Mouse (Mus musculus): ENCODE data around the gene Teddm3. TPM values are rescaled to one million over a fixed set of nuclear protein-coding genes. Genes with fewer than 3 reads are reported as not detected.
"Not testable (repeated sequence)": the region's sequence is repeated elsewhere in the genome, so short reads cannot be mapped to it uniquely, and the experiment has no call there.

The Teddm3 gene
- not detected for total RNA-seq (2021)

DNA sequence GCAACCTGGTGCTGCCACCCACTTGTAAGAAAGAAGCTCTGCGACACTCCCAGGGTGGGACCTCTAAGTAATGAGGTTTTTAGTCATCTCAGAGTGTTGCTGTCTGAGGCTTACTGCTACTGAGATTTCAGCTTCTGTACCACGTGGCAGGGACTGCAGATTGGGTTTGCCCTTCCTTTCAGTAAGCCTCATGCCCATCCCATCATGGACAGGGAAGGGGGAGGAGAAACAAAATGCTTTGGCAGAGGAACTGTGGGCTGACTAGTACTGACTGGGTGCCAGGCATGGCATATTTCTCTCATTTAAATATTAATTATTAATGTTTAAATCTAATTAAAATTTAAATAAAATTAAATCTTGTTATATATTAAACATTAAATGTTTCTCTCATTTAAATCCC, at the start of gene Teddm3:
TSS of gene Teddm3 (minus strand) at position 101 of the 400 bp plus-strand sequence.
- DNase-seq (ENCODE audit: low spot score); intact Hi-C loops (cut with DNase I): not testable (repeated sequence)

- intact Hi-C loops (cut with DNase I): loop anchor here (1.0 to 10.0 kb wide), 2 partner anchors 162 to 190 kb away; no protein-coding TSS in a partner anchor
- DNase-seq (ENCODE audit: low spot score): no peak
These were observed 48.9 kb upstream of the Teddm3 start for GRCm38 (mm10) chr16:21202731-21203130.

DNA sequence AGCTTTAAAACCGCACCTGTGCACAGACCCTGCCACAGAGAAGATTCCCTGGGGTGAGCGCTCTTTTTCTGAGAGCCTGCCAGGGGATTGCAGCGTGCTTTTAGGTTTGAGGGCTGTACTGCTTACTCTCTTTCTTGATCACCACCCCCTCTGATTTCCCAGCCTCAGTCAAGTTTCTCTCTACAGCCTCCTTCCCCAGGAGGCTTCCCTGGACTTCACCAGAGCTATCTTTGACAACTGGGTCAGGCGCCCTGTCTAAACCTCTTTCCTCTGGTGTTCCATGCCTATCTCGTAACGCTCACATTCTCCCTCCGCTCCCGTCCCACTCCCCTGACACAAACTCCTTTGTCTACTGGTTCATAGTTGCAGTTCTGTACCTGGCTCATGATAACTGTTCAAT, 45.6 kb upstream of the Teddm3 start:
- intact Hi-C loops (cut with DNase I): loop anchor here (10.0 kb wide), 1 partner anchor 705 kb away; the partner anchor contains the start of gene Eif2b5

DNA sequence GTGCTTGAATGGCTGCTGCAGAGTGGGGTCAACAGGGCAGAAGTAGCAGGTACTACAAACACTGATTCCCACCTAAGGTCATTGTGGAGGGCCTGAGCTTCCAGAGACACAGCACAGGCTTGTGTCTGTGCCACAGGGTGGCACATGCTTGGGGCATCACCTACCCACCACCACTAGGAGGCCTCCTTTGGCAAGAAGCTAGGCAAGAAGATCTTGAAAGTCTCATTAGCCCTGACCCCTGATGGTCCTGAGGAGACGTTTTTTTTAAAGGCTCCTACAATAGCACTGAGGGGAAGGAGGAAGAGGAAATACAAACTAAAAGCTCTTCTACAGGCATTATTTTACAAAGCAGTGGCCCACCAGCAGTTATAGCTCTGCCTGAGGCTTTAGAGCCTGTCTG, 44.7 kb upstream of the Teddm3 start:
- intact Hi-C loops (cut with DNase I): loop anchor here (10.0 kb wide), 1 partner anchor 704 kb away; the partner anchor contains the start of gene Eif2b5
- no peak for DNase-seq (ENCODE audit: low spot score)

More for the DNA sequence above, 45.6 kb upstream of the Teddm3 start:
- DNase-seq (ENCODE audit: low spot score): no peak

DNA sequence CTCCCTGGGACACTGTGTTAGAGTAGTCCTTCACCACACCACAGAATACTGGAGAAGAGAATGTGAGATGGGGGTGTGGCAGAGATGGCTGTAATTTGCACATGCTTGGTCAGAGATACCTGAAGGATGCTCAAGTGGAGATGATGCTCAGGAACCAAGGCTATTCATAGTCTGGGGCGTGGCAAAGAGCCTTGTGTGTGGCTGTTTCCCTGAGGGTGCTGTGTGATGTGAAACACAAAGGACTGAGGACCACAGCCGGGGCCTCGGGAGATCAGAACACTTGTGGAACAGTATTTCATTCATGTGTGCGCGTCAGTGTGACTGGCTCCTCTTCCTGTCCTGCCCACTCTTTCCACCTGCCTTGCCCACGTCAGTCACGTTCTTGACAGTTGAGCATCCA, 44.2 kb upstream of the Teddm3 start:
- intact Hi-C loops (cut with DNase I): loop anchor here (10.0 kb wide), 1 partner anchor 703 kb away; the partner anchor contains the start of gene Eif2b5
- DNase-seq (ENCODE audit: low spot score): no peak

DNA sequence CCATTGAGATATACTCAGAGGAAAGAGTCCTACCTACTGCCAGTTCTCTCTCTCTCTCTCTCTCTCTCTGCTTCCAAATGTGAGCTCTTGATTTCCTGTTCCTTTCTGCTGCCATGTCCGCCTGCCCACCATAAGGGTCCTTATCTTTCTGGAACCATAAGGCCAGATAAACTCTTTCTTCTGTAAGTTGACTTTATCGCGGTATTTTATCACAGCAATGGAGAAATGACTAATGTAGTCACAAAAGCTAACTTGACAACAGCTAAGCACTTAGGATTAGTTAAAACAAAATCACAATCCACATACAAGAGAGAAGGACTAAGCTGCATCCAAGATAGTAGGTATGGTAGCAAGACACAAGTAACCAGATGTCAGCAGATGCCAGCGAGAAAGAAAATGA, 43.7 kb upstream of the Teddm3 start:
- no peak for DNase-seq (ENCODE audit: low spot score)
- intact Hi-C loops (cut with DNase I): loop anchor here (10.0 kb wide), 1 partner anchor 703 kb away; the partner anchor contains the start of gene Eif2b5

- DNase-seq (ENCODE audit: low spot score): no peak
- intact Hi-C loops (cut with DNase I): loop anchor here (10.0 kb wide), 1 partner anchor 702 kb away; the partner anchor contains the start of gene Eif2b5
These were observed 42.8 kb upstream of the Teddm3 start for GRCm38 (mm10) chr16:21196576-21196975.

DNA sequence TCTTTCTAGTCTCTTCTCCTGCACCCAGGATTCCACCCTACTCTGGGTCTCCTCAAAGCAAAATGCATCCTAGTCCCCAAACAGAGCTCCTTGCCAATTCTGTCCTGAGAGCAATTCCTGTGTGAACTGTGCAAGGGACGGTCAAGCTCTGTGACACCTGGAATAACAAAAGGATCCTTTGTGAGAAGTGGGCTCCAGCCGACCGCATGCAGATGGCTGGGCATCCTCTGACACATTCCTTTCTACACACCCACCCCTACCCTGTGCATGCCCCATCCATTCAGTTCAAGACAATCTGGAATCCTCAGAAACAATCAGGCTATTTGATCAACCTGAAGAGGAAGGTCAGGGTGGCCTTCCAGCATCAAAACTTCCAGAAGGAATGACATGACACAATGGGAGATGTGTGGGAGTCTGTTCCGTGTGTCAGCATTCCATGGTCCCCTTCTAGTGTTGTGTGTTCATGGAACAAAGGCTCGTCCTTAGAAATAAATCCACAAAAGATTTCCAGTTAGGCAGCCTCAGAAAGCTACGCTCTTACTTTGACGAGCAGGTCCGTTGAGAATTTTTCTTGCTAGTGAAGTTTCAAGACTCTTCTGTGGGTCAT, 41.6 kb upstream of the Teddm3 start:
- intact Hi-C loops (cut with DNase I): loop anchor here (10.0 kb wide), 1 partner anchor 701 kb away; the partner anchor contains the start of gene Eif2b5

DNA sequence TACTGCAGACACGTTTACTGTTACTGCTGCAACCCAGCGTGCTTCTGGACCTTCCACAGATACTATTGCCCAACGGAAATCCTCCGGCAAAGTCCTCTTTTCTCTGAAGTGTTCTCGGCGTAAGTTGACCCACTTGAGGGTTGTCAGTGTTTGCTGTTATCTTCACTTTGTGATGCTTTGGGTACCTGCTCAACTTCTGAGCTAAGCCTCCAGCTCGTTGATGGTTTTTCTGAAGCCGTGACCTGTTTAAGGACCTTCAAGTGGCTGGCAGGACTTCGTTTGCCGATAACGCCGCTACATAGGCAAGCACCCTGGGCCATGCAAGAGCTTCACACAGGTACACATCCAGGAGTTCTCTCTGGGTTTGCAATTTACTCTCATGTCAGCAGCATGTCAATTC, 40.4 kb upstream of the Teddm3 start:
- intact Hi-C loops (cut with DNase I): loop anchor here (5.0 to 10.0 kb wide), 2 partner anchors 282 to 699 kb away; partner anchors contain the start of gene Eif2b5
- DNase-seq (ENCODE audit: low spot score): no peak

More for the DNA sequence above, 41.6 kb upstream of the Teddm3 start:
- no peak for DNase-seq (ENCODE audit: low spot score)

DNA sequence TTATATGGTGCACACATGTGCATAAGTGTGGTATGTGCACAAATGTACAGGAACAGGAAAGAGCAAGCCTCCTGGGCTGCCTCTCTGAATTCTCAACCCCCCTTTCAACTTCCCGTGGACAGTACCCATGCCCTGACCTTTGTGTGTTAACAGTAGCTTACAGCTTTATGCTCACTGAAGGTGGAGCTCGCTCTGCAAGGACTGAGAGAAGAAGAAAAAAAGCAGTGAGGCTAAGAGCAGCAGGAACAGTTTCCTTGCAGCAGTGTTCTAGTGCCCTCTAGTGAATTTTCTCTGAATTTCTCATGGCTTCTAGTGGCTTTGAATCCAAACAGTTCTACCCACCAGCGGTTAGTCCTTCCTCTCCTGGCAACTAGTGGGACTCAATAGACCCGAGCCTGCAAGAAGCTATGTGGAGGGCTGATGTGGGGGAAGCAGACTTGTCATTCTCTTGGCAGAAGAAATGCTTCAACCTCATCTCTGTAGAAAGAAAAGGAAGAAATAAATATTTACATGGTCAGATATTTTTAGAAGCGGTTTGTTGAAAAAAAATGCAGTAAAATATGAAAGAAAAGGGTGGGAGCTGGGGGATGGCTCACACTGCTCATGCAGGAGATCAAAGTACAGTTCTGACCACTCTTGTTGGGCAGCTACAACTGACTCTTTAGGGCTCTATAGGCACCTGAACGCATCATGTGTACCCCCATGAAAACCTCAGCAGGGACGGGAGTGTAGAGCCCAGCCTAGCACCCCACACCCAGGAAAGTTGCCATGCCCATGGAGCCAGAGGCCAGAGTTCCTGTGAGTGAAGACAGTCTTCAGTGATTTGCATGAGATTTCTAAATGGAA, 38.9 kb upstream of the Teddm3 start:
- no peak for DNase-seq (ENCODE audit: low spot score)
- intact Hi-C loops (cut with DNase I): loop anchor here (2.0 to 10.0 kb wide), 4 partner anchors 280 to 698 kb away; partner anchors contain the start of gene Eif2b5

- no peak for DNase-seq (ENCODE audit: low spot score)
- intact Hi-C loops (cut with DNase I): loop anchor here (5.0 to 10.0 kb wide), 2 partner anchors 279 to 697 kb away; partner anchors contain the start of gene Eif2b5
These were observed 37.8 kb upstream of the Teddm3 start for GRCm38 (mm10) chr16:21191569-21191968.

GRCm38 (mm10) chr16:21188345-21188744, 34.5 kb upstream of the Teddm3 start:
- intact Hi-C loops (cut with DNase I): no loop called here
- no peak for DNase-seq (ENCODE audit: low spot score)

DNA sequence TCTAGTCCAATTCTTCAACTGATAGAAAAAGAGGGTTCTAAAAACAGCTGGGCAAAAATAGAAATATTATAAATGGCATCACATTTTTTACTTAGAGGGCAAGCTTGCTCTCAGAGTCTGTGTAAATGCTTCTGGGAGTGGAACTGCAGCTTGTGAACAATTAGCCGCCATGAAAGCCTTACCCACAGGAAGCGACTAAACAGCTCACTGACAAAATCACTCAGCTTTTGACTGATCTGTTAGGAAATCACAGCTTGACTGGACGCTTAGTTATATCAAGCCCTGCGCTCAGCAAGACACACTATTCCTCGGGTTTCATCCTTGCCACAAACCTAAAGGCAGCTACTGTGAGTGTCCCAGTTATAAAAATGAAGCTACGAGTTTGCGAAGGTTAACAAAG, 33.8 kb upstream of the Teddm3 start:
- DNase-seq (ENCODE audit: low spot score): no peak
- intact Hi-C loops (cut with DNase I): no loop called here

- no peak for DNase-seq (ENCODE audit: low spot score)
- intact Hi-C loops (cut with DNase I): no loop called here
These were observed 30.9 kb upstream of the Teddm3 start for GRCm38 (mm10) chr16:21184697-21185096.

DNA sequence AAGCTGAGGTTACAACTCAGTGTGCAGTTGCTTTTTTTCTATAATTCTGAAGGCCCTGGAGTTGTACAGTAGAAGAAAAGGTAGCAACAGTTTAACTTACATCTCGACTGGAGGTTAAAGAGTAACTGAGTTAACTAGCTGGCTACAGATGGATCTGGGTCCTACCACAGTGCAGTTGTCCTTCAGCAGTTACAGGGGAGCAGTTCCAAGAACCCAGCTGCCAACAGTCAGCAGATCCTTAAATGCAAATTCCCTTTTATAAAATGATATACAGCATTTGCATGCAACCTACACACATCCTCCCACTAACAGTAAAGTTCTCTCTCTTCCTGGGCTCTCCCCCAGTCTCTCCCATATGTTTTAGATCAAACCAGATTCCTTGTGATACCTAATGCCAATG, 28.3 kb upstream of the Teddm3 start:
- intact Hi-C loops (cut with DNase I): no loop called here
- DNase-seq (ENCODE audit: low spot score): no peak

DNA sequence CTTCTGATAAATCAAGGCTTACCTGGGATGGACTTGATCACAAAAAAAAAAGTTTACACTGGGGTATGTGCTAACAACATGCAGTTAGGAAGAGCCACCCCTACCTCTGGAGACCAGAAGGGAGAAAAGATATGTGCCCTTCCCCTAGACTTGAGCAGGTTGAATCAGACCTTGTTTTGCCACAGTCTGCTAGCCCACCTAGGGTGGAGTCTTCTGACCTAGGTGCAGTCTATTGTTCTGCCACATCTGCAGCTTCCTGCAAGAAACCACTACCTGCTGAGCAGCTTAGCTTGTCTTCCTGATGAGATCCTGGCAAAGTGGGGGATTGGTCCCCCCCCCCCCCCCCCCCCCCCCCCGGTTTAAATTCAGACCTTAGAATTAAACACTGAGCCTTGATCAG, 21.4 kb upstream of the Teddm3 start:
- intact Hi-C loops (cut with DNase I): no loop called here
- no peak for DNase-seq (ENCODE audit: low spot score)

- intact Hi-C loops (cut with DNase I): loop anchor here (10.0 kb wide), 1 partner anchor 94 kb away; no protein-coding TSS in a partner anchor
- DNase-seq (ENCODE audit: low spot score): no peak
These were observed 14.9 kb upstream of the Teddm3 start for GRCm38 (mm10) chr16:21168730-21169129.

- intact Hi-C loops (cut with DNase I): loop anchor here (10.0 kb wide), 1 partner anchor 91 kb away; no protein-coding TSS in a partner anchor
- DNase-seq (ENCODE audit: low spot score): not testable (repeated sequence)
These were observed 11.8 kb upstream of the Teddm3 start for GRCm38 (mm10) chr16:21165343-21166220.

- intact Hi-C loops (cut with DNase I): loop anchor here (10.0 kb wide), 1 partner anchor 89 kb away; no protein-coding TSS in a partner anchor
- DNase-seq (ENCODE audit: low spot score): not testable (repeated sequence)
These were observed 9.6 kb upstream of the Teddm3 start for GRCm38 (mm10) chr16:21163423-21163822.
